Mouse (Mus musculus): ENCODE measurements around the gene Dlx1. TPM values are rescaled to one million over a fixed set of nuclear protein-coding genes. Genes with fewer than 3 reads are reported as not detected.

Dlx1 gene
- polyA plus RNA-seq, 1 experiment, result not detected

DNA sequence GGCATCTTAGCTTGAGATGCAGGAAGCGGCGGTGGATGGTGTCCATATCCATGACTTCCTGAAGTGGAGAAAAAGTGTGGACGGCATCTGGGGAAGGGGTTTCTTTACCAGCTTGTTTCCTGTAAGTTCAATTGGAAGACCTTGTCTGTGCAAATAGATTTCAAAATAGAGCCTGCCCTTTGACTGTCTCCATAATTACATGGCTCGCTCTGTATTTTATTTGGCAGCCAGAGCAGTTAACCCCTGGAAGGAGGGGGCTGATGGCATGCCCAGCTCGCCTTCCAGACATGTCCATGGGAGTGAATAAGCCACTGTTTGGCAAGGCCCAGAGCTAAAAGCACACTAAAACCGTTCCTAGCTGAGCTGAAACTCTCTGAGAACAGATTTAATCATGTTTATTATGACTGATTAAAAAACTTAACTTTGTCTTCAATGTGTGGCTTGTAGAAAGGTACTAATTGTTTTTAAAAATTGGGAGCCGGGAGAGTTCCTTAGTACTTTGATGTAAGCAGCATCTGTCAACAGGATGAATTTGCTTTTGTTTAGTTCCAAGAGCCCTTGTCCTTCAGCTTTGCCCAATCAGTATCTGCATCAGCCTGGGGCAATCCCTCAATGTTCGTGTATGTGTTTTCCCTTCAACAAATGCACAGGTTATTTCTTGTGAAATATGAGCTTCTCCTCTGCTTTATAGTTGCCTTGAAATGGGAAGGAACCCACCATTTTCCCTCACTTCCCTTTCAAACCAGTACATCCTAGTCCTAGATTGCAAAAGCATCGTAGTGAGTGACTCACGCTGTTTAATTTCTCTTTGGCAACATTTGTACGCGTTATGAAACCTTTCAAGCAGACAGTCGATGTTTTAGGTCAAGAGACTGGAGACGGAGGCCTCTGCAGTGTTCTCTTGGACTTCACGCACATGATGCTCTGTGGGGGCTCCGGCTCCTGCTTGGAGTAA, 28.4 kb upstream of the Dlx1 start:
- peaks cover 28% of the 10 kb centered on the region for H3K4me1 ChIP-seq (ENCODE audit: control insufficient read depth, insufficient read depth, low read length)
- TF ChIP-seq POLR2A (IDR thresholded peaks at IDR 0.05; ENCODE audit: borderline replicate concordance, low read depth, low read length), result no peak
- TF ChIP-seq CTCF (IDR thresholded peaks at IDR 0.05; ENCODE audit: low read depth, low read length), result no peak
- H3K27ac ChIP-seq (ENCODE audit: insufficient read depth, low read depth, low read length), result peak overlapping the region; percentile 55
- peak overlapping the region; percentile 10; the same call in 1 of the 2 replicates for H3K4me3 ChIP-seq (ENCODE audit: insufficient read depth, low read length)

DNA sequence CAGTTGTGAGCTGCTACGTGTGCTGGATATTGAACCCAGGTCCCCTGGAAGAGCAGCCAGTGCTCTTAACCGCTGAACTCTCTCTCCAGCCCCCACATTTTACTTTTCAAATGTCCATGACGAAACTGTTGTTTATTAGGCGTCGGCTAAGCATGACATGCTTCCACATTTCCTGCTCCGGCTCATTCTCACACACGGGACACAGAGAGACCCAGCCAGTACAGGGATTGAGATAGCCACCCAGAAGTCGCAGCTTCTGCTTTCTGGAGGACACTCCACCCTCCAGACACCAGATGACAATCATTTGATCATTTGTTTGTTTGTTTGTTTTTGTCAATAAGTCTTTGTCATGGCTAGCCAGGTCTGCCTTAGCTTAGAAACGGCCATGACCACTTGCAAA, 23.1 kb upstream of the Dlx1 start:
- TF ChIP-seq POLR2A (IDR thresholded peaks at IDR 0.05; ENCODE audit: borderline replicate concordance, low read depth, low read length) (no peak), CTCF (IDR thresholded peaks at IDR 0.05; ENCODE audit: low read depth, low read length) (no peak)
- H3K4me3 ChIP-seq (ENCODE audit: insufficient read depth, low read length), result no peak overlapping the region
- H3K27ac ChIP-seq (ENCODE audit: insufficient read depth, low read depth, low read length), result 0 out of 2 replicates have a peak overlapping the region, but pooled peaks have one; percentile 15
- peaks cover 18% of the 10 kb centered on the region for H3K4me1 ChIP-seq (ENCODE audit: control insufficient read depth, insufficient read depth, low read length)

DNA sequence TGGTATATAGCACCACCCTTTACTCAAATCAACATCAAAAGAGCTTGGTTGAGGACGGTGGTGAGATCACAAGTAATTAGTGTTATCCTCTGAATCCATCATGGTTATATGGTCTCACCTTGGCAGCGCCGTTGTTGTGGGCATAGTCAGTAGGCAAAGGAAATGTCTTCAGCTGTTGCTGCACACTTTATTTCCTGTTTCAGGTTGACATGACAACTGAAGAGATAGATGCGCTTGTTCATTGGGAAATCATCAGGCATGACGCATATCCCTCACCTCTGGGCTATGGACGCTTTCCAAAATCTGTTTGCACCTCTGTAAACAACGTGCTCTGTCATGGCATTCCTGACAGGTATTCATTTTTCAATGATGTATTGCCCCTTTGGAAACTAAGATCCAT, 16.7 kb upstream of the Dlx1 start:
- no peaks in the 10 kb centered on the region for H3K4me1 ChIP-seq (ENCODE audit: control insufficient read depth, insufficient read depth, low read length)
- TF ChIP-seq POLR2A (IDR thresholded peaks at IDR 0.05; ENCODE audit: borderline replicate concordance, low read depth, low read length), result no peak
- TF ChIP-seq CTCF (IDR thresholded peaks at IDR 0.05; ENCODE audit: low read depth, low read length), result no peak
- no peak overlapping the region for H3K4me3 ChIP-seq (ENCODE audit: insufficient read depth, low read length)
- no peak overlapping the region for H3K27ac ChIP-seq (ENCODE audit: insufficient read depth, low read depth, low read length)

DNA sequence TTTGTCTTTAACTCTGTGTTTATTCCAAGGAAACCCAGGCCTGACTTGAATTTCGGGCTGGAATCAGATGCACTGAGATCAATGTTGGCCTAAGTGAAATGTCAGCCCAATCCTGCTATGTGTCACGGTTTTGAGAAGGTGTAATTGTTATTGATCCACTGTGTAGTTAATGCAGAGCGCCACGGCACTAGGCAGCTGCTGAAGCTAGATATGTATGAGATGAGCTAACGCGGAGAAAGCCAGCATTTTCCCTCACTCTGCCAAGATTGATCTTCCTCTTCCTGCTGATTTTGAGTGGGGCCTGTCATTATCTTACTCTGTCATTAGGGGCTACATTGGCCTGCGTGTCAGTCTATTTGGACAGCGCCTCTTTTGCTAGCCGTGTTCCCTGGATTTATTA, 15.6 kb upstream of the Dlx1 start:
- no peaks in the 10 kb centered on the region for H3K4me1 ChIP-seq (ENCODE audit: control insufficient read depth, insufficient read depth, low read length)
- H3K27ac ChIP-seq (ENCODE audit: insufficient read depth, low read depth, low read length), result no peak overlapping the region
- no peak overlapping the region for H3K4me3 ChIP-seq (ENCODE audit: insufficient read depth, low read length)
- TF ChIP-seq CTCF (IDR thresholded peaks at IDR 0.05; ENCODE audit: low read depth, low read length) (no peak), POLR2A (IDR thresholded peaks at IDR 0.05; ENCODE audit: borderline replicate concordance, low read depth, low read length) (no peak)

DNA sequence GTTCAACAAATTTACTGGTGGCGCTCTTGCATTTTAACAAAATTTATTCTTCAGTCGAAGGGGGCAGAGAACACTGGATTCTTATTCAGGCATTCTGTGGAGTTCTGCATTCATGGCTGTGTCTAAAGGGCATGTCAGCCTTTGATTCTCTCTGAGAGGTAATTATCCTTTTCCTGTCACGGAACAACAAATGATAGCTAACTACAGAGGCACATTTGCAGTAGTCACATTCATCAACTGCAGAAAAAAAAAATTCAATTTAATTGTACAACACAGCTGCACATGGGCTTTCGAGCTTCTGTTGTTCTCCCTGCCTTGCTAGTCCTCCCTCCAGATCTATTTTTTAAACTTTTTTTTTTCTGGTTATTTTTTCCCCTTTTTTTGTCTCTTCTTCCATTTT, 10.9 kb upstream of the Dlx1 start:
- no peak for TF ChIP-seq POLR2A (IDR thresholded peaks at IDR 0.05; ENCODE audit: borderline replicate concordance, low read depth, low read length)
- TF ChIP-seq CTCF (IDR thresholded peaks at IDR 0.05; ENCODE audit: low read depth, low read length), result no peak
- no peak overlapping the region for H3K4me3 ChIP-seq (ENCODE audit: insufficient read depth, low read length)
- no peak overlapping the region for H3K27ac ChIP-seq (ENCODE audit: insufficient read depth, low read depth, low read length)
- no peaks in the 10 kb centered on the region for H3K4me1 ChIP-seq (ENCODE audit: control insufficient read depth, insufficient read depth, low read length)

DNA sequence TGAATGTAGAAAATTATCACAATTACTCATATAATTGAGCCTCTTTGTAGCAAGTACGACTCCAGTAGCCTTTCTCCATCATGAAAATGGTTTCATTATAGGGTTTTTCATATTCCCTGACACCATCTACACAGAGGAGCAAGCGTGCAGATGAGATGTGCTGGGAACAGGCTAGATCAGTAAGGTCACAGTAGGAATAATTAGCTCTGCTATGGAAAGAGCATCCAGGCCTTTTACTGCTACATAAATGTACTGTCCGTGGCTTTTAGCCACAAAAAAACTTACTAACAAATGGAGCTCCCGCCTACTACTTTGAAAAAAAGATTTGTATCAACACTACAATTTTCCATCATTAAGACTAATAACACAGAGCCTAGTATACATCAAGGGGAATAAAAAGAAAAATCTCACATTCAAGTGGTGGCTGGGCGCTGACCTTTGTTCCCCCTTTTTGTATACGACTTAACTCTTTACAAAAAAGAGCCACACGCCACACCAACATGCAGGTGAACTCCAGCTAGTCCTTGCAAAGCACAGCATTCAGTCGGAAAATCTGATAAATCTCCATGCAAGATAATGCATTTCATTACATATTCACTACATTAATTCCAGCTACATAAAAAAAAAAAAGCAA, 10.3 kb upstream of the Dlx1 start:
- Histone ChIP-seq H3K27ac (ENCODE audit: insufficient read depth, low read depth, low read length) (no peak overlapping the region), H3K4me3 (ENCODE audit: insufficient read depth, low read length) (no peak overlapping the region), H3K4me1 (ENCODE audit: control insufficient read depth, insufficient read depth, low read length) (no peaks in the 10 kb centered on the region)
- TF ChIP-seq CTCF (IDR thresholded peaks at IDR 0.05; ENCODE audit: low read depth, low read length), result no peak
- TF ChIP-seq POLR2A (IDR thresholded peaks at IDR 0.05; ENCODE audit: borderline replicate concordance, low read depth, low read length), result no peak

DNA sequence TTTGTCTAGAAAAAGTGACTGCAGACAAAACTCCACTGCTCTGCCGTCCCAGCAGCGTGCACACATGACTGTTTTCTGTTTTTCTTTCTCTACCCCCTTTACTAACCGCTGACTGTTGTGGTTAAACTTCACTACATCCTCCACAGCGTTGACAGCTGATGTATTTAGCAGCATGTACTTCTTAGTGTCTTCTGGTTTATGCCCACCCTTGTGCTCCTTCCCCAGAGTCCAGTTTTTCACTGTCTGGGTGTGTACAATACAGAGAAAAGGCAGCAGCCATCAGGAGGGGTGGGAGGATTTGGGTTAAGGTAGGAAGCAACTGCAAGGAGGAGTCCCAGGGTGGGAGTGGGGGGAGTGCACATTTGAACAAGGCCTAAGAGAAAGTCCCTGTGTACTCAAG, 5.0 kb upstream of the Dlx1 start:
- no peak overlapping the region for H3K4me3 ChIP-seq (ENCODE audit: insufficient read depth, low read length)
- no peaks in the 10 kb centered on the region for H3K4me1 ChIP-seq (ENCODE audit: control insufficient read depth, insufficient read depth, low read length)
- TF ChIP-seq CTCF (IDR thresholded peaks at IDR 0.05; ENCODE audit: low read depth, low read length) (no peak), POLR2A (IDR thresholded peaks at IDR 0.05; ENCODE audit: borderline replicate concordance, low read depth, low read length) (no peak)
- no peak overlapping the region for H3K27ac ChIP-seq (ENCODE audit: insufficient read depth, low read depth, low read length)

DNA sequence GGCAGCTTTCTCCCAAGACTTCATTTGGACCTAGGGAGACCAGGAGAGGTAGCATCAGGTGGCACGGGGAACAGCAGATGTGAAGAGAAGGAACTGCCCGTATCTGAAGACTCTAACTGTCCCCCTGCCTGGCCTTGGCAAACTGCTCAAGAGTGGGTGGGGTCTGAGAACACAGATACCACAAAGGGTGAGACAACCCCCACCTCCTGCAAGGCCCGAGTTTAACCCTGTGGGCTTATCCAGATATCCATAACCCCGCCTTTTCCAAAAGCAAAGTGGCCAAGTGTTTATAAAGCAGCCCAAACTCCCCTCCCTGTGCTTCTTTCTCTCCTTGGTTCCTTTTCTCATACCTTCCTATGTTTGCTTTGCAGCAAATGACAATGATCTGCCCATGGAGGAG, 4.5 kb upstream of the Dlx1 start:
- no peak for TF ChIP-seq POLR2A (IDR thresholded peaks at IDR 0.05; ENCODE audit: borderline replicate concordance, low read depth, low read length)
- TF ChIP-seq CTCF (IDR thresholded peaks at IDR 0.05; ENCODE audit: low read depth, low read length), result no peak
- Histone ChIP-seq H3K4me1 (ENCODE audit: control insufficient read depth, insufficient read depth, low read length) (no peaks in the 10 kb centered on the region), H3K27ac (ENCODE audit: insufficient read depth, low read depth, low read length) (no peak overlapping the region), H3K4me3 (ENCODE audit: insufficient read depth, low read length) (no peak overlapping the region)

DNA sequence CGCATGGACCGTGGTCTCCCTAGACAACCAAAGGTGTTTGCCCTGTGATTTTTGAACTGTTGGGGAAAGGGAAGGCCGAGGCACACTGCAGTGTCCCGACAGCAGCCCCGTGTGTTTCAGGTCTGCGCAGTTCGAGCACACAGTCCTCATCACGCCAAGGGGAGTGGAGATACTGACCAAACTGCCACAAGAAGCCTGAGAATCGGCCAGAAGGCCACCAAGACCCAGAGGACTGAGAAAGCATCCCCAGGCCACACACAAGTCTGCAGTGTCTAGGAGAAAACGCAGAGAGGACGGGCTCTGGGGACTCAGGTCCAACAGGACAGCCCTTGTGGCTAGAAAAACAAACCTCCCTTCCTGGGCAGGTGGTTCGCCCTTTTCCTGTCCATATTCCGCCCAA, 3.1 kb upstream of the Dlx1 start:
- TF ChIP-seq CTCF (IDR thresholded peaks at IDR 0.05; ENCODE audit: low read depth, low read length) (no peak), POLR2A (IDR thresholded peaks at IDR 0.05; ENCODE audit: borderline replicate concordance, low read depth, low read length) (no peak)

More for the DNA sequence above, 3.1 kb upstream of the Dlx1 start:
- Histone ChIP-seq H3K4me3 (ENCODE audit: insufficient read depth, low read length) (no peak overlapping the region), H3K4me1 (ENCODE audit: control insufficient read depth, insufficient read depth, low read length) (0 out of 2 replicates have a peak, but pooled peaks cover under 1% of the 10 kb centered on the region), H3K27ac (ENCODE audit: insufficient read depth, low read depth, low read length) (no peak overlapping the region)

All from bone marrow macrophage, adult 2 months (primary cell).